Mouse (Mus musculus) G1E-ER4 (cell line): ENCODE measurements around the gene Il22ra1. TPM values are rescaled to one million over a fixed set of nuclear protein-coding genes. Genes with fewer than 3 reads are reported as not detected.

ENCODE experiments used
- GATA1 ChIP-seq: IDR thresholded peaks from one replicate; pipeline ENCODE4 v1.8.0; 2012; ENCODE audit warnings: low read length, inconsistent platforms
- polyA plus RNA-seq: library from polyadenylated mRNA; stranded (reverse); fragments of >175 nt; gene quantifications from 2 replicates; pipeline ENCODE4 v1.2.3, GENCODE M21; 2012

The Il22ra1 gene
- polyA plus RNA-seq, 1 experiment: not detected

GRCm38 (mm10) chr4:135787271-135787670, 59.3 kb downstream of the Il22ra1 start:
- TF ChIP-seq GATA1: no peak

- no peak for TF ChIP-seq GATA1
These were observed 61.2 kb downstream of the Il22ra1 start for GRCm38 (mm10) chr4:135789135-135789534.

DNA sequence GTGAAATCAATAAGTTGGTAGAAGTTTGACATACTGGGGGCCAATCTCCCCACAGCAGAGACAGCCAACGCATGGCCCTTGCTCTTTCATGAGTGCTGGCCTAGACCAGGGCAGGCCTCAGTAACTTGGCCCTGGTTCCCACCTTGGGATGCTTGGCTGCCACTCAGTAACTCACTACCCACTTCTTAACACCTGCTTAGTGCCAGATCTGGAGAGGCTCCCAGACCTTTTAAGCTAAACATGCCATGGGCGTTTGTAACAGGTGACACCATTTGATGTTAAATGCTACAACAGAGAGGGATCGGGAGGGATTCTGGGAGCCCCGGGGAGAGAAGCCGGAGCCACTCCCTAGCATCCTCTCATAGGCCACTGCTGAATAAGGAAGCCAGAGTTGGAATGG, 64.8 kb downstream of the Il22ra1 start:
- TF ChIP-seq GATA1: no peak

GRCm38 (mm10) chr4:135797931-135798330, 70.0 kb downstream of the Il22ra1 start:
- TF ChIP-seq GATA1: no peak

- no peak for TF ChIP-seq GATA1
These were observed 73.6 kb downstream of the Il22ra1 start for GRCm38 (mm10) chr4:135801543-135801942.

Other genes starting within 250 kb of the Il22ra1 start
- not detected in 2 replicates for gene Stpg1, start 233.4 kb upstream of the Il22ra1 start, polyA plus RNA-seq
- 27.0 and 34.5 TPM in 2 replicates for gene Nipal3, start 233.1 kb upstream of the Il22ra1 start, polyA plus RNA-seq
- not detected in 2 replicates for gene Grhl3, start 154.5 kb upstream of the Il22ra1 start, polyA plus RNA-seq
- not detected in 2 replicates for gene Ifnlr1, start 41.9 kb upstream of the Il22ra1 start, polyA plus RNA-seq
- not detected in 2 replicates for gene Myom3, start 31.5 kb downstream of the Il22ra1 start, polyA plus RNA-seq
- gene Srsf10, start 127.6 kb downstream of the Il22ra1 start, polyA plus RNA-seq: 358 and 475 TPM in 2 replicates
- gene Pnrc2, start 145.7 kb downstream of the Il22ra1 start, polyA plus RNA-seq: 7.3 and 10.5 TPM in 2 replicates
- 2.2 and 2.7 TPM in 2 replicates for gene Cnr2, start 167.2 kb downstream of the Il22ra1 start, polyA plus RNA-seq
- 12.6 and 12.7 TPM in 2 replicates for gene Fuca1, start 192.6 kb downstream of the Il22ra1 start, polyA plus RNA-seq
- gene Hmgcl, start 218.3 kb downstream of the Il22ra1 start, polyA plus RNA-seq: 34.3 and 39.4 TPM in 2 replicates
- gene Gale, start 235.6 kb downstream of the Il22ra1 start, polyA plus RNA-seq: 25.8 and 31.1 TPM in 2 replicates
- gene Lypla2, start 244.5 kb downstream of the Il22ra1 start, polyA plus RNA-seq: 245 and 299 TPM in 2 replicates